Mouse (Mus musculus) brain, embryonic 14.5 days (tissue): ENCODE results near the gene Mpzl3.

ENCODE experiments used
- CTCF ChIP-seq: fragments of 200-500 bp; IDR thresholded peaks from 2 replicates; pipeline ENCODE4 v1.5.1; 2012; ENCODE audit warnings: inconsistent platforms, mild to moderate bottlenecking, moderate library complexity, borderline replicate concordance; ENCODE audit not compliant: insufficient read depth, insufficient read length; ENCODE audit errors: extremely low read depth
- POLR2A ChIP-seq: fragments of 200-500 bp; IDR thresholded peaks from 2 replicates; pipeline ENCODE4 v1.6.1; 2012; ENCODE audit warnings: mild to moderate bottlenecking, inconsistent platforms, borderline replicate concordance; ENCODE audit not compliant: poor library complexity, insufficient read depth, insufficient read length, severe bottlenecking; ENCODE audit errors: extremely low read depth

DNA sequence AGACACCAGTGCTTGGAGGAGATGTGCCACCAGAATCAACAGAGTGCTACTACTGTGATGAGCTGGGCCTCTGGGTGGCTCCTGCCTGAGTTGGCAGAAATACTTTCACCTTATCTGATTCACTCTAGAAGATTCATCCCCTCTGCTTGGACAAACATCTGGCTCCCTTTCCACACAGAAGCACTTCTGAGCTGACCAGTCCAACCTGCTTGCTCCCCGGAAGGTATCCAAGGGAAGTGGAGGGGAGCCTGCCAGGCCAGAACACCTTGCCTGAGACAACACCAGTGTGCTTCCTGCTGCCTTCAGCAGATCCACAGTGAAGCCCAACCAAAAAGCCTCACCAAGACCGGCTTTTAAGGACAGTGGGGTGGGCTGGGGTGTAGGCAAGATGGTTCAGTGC, 30.8 kb upstream of the Mpzl3 start:
- TF ChIP-seq POLR2A (no peak), CTCF (no peak)
